Mouse (Mus musculus) E14TG2a.4 (cell line): ENCODE data around the gene B3gnt8.

ENCODE experiments used
- CTCF ChIP-seq: conservative IDR thresholded peaks from 2 replicates; pipeline ENCODE4 v1.5.1; 2014; ENCODE audit warnings: low read length
- NANOG ChIP-seq: IDR thresholded peaks from 2 replicates; pipeline ENCODE4 v1.6.1; 2014; ENCODE audit warnings: borderline replicate concordance, low read length, mixed read lengths

- TF ChIP-seq CTCF, result no peak
- TF ChIP-seq NANOG, result no peak
Observed at GRCm38 (mm10) chr7:25639754-25640153, 13.3 kb downstream of the B3gnt8 start.
